8 mouse cellular contexts compared by ENCODE assay signal in the genomic region with DNA sequence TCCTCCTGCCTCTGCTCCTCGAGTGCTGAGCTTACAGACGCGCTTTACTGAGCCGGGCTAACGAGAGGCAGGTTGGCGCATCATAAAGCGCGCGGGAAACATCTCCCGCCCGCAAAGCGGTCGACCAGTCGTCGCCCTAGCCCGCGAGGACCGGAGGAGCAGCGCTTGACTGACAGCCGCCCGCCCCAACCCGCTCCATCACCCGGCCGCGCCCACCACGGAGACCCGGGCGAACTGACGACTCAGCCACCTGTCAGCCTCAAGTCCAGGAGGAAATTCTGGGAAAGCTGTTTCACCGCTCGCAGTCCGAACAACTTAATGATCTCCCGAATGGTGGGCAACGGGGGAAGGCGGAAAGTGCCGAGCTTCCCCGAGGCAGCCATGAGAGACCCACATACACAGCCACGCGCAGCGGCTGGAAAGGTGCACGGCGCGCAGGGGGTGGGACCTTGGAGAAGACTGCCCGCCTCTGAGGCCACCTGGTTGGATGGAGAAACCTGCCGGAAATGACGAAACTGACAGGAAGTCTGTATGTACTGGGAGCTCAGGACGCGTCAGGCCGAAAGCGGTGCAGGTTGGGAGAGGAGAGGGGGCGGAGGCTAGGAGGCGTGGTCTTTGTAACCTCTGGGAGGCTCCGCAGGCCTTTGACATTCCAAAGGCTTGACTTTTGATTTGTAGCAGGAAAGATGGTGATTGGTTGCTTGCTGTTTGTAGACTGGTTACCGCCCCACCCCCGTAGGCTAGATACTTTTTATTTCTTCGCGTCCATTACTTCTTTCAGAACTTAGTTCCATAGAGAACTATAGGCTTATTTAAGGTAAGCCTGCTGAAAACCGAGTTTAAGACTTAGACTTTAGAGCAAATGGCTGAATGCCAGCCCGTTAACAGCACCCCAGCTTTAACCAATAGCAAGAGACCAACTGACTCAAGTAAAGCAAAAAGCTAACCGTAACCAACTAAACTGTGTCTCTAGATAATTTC. TPM values are rescaled to one million over a fixed set of nuclear protein-coding genes. Genes with fewer than 3 reads are reported as not detected.
DNase-seq lines count a peak whose midpoint lies in the region; ATAC-seq lines count a peak whose summit lies in the region.

A gene (minus strand): TSS at position 451 of the 981 bp plus-strand sequence.

- peaks cover 12% of the 10 kb centered on the region for H3K36me3 ChIP-seq in heart, embryonic 13.5 days
- peaks cover 5% of the 10 kb centered on the region; the same call in 1 of the 2 replicates for H3K36me3 ChIP-seq in liver, embryonic 12.5 days
- no peaks in the 10 kb centered on the region for H3K36me3 ChIP-seq in stomach, embryonic 15.5 days

- H3K9ac ChIP-seq in heart, embryonic 13.5 days = peak within 1 kb of the TSS; percentile 82
- peak within 1 kb of the TSS; percentile 74 for H3K9ac ChIP-seq in liver, embryonic 12.5 days
- H3K9ac ChIP-seq in stomach, embryonic 15.5 days = peak within 1 kb of the TSS; percentile 51; the same call in 1 of the 2 replicates

- H3K9me3 ChIP-seq in heart, embryonic 13.5 days = no peaks in the 10 kb centered on the region
- H3K9me3 ChIP-seq in liver, embryonic 12.5 days (replicated peaks) = no peaks in the 10 kb centered on the region
- H3K9me3 ChIP-seq in stomach, embryonic 15.5 days = no peaks in the 10 kb centered on the region

- peak; percentile 98 for DNase-seq in CD4-positive, CD25-positive, alpha-beta regulatory T cell, adult 2 months (ENCODE audit: low read depth, low spot score)
- DNase-seq in fat pad, adult 2 months (ENCODE audit: extremely low read depth, low read depth, low spot score) = peak; percentile 90
- DNase-seq in kidney, postnatal 10 days = peak; percentile 98
- peak; percentile 96 for DNase-seq in natural killer cell, adult 2 months (ENCODE audit: low spot score in 2 of 2)

- no peaks in the 10 kb centered on the region for H3K27me3 ChIP-seq in heart, embryonic 13.5 days (replicated peaks)
- H3K27me3 ChIP-seq in liver, embryonic 12.5 days (replicated peaks) = no peaks in the 10 kb centered on the region
- H3K27me3 ChIP-seq in stomach, embryonic 15.5 days (replicated peaks) = no peaks in the 10 kb centered on the region

- no peaks in the 10 kb centered on the region for H3K4me1 ChIP-seq in brown adipose tissue, adult 24 weeks (ENCODE audit: control insufficient read depth, insufficient read depth, insufficient read length, low read length)
- peaks cover 22% of the 10 kb centered on the region for H3K4me1 ChIP-seq in heart, embryonic 13.5 days
- H3K4me1 ChIP-seq in liver, embryonic 12.5 days = peaks cover 23% of the 10 kb centered on the region
- peaks cover 5% of the 10 kb centered on the region; the same call in 1 of the 2 replicates for H3K4me1 ChIP-seq in stomach, embryonic 15.5 days

- H3K4me3 ChIP-seq in brown adipose tissue, adult 24 weeks (ENCODE audit: insufficient read depth, low read depth, low read length) = peak within 1 kb of the TSS; percentile 88
- peak within 1 kb of the TSS; percentile 67 for H3K4me3 ChIP-seq in heart, embryonic 13.5 days
- H3K4me3 ChIP-seq in liver, embryonic 12.5 days = peak within 1 kb of the TSS; percentile 73
- H3K4me3 ChIP-seq in stomach, embryonic 15.5 days (replicated peaks) = peak within 1 kb of the TSS; percentile 71

- under 1% methylated on average over 60 of the region's 60 CpGs for WGBS in heart, embryonic 13.5 days
- under 1% methylated on average over 59 of the region's 60 CpGs for WGBS in liver, embryonic 12.5 days (ENCODE audit: insufficient replicate concordance)
- under 1% methylated on average over 60 of the region's 60 CpGs for WGBS in stomach, embryonic 15.5 days

- ATAC-seq in heart, embryonic 13.5 days (ENCODE audit: extremely low read depth, insufficient number of reproducible peaks, low FRiP score, low TSS enrichment) = peak; percentile 99
- ATAC-seq in liver, embryonic 12.5 days = peak; percentile 99
- ATAC-seq in stomach, embryonic 15.5 days (ENCODE audit: insufficient read depth, low FRiP score, low read depth) = peak; percentile 100

- peak within 1 kb of the TSS; percentile 72 for H3K4me2 ChIP-seq in heart, embryonic 13.5 days
- peak within 1 kb of the TSS; percentile 85 for H3K4me2 ChIP-seq in liver, embryonic 12.5 days
- H3K4me2 ChIP-seq in stomach, embryonic 15.5 days = peak within 1 kb of the TSS; percentile 80

- H3K27ac ChIP-seq in brown adipose tissue, adult 24 weeks (replicated peaks; ENCODE audit: low read depth, low read length) = peak within 1 kb of the TSS; percentile 61
- H3K27ac ChIP-seq in heart, embryonic 13.5 days (replicated peaks) = peak within 1 kb of the TSS; percentile 86
- H3K27ac ChIP-seq in liver, embryonic 12.5 days = peak within 1 kb of the TSS; percentile 87
- H3K27ac ChIP-seq in stomach, embryonic 15.5 days = peak within 1 kb of the TSS; percentile 93

RNA-seq across cellular contexts. Expression of the gene that starts here (rescaled TPM):
- polyA plus RNA-seq in brown adipose tissue, adult 24 weeks (2012; ENCODE audit: insufficient read depth, insufficient read length, missing spikeins) = 11.6 and 14.5 TPM in 2 replicates
- 16.2 and 17.5 TPM in 2 replicates for polyA plus RNA-seq in heart, embryonic 13.5 days (2015; fragmentation: Nextera tagmentation; extraction: Ambion mirVana)
- polyA plus RNA-seq in liver, embryonic 12.5 days (2016; fragmentation: Nextera tagmentation; extraction: Ambion mirVana) = 14.3 and 15.4 TPM in 2 replicates
- 16.2 and 19.8 TPM in 2 replicates for polyA plus RNA-seq in stomach, embryonic 15.5 days (2015; fragmentation: Nextera tagmentation; extraction: Ambion mirVana)

Comparison
In these comparisons a context has a peak if more than half of its experiments do, and no peak if none do; other contexts are left out.
1. Peak in every context shown above with its lines: DNase-seq, ATAC-seq, H3K4me3 ChIP-seq and H3K27ac ChIP-seq.